Mouse (Mus musculus) MEL (cell line): ENCODE measurements around the gene A630095N17Rik.

Source experiments
- CHD2 ChIP-seq: IDR thresholded peaks from 2 replicates; pipeline ENCODE4 v1.6.1; 2011; ENCODE audit warnings: low read length, improper control_type of control experiment
- CTCF ChIP-seq, 3 experiments: IDR thresholded peaks in 2 of 3; conservative IDR thresholded peaks in 1 of 3; 2 replicates each; pipeline ENCODE4 v1.5.1; 2011 to 2012; ENCODE audit warnings: low read length in 3 of 3, low read depth in 2 of 3, mild to moderate bottlenecking in 2 of 3, improper control_type of control experiment in 1 of 3, inconsistent platforms in 1 of 3, mixed read lengths in 1 of 3, moderate library complexity in 1 of 3; ENCODE audit not compliant: control insufficient read depth in 1 of 3, insufficient read depth in 1 of 3, poor library complexity in 1 of 3, severe bottlenecking in 1 of 3
- EP300 ChIP-seq, 2 experiments: IDR thresholded peaks; 2 replicates each; pipeline ENCODE4 v1.6.1; 2011; ENCODE audit warnings: improper control_type of control experiment in 2 of 2, low read length in 2 of 2, low read depth in 1 of 2, mild to moderate bottlenecking in 1 of 2
- GATA1 ChIP-seq: IDR thresholded peaks from 2 replicates; pipeline ENCODE4 v1.6.1; 2011; ENCODE audit warnings: low read depth, low read length, improper control_type of control experiment
- POLR2A ChIP-seq, 2 experiments: IDR thresholded peaks; 2 replicates each; pipeline ENCODE4 v1.6.1; 2011 to 2012; ENCODE audit warnings: low read length in 2 of 2, mild to moderate bottlenecking in 2 of 2, control low read depth in 1 of 2, improper control_type of control experiment in 1 of 2, low read depth in 1 of 2, moderate library complexity in 1 of 2; ENCODE audit not compliant: control insufficient read depth in 1 of 2, insufficient read depth in 1 of 2, poor library complexity in 1 of 2

DNA sequence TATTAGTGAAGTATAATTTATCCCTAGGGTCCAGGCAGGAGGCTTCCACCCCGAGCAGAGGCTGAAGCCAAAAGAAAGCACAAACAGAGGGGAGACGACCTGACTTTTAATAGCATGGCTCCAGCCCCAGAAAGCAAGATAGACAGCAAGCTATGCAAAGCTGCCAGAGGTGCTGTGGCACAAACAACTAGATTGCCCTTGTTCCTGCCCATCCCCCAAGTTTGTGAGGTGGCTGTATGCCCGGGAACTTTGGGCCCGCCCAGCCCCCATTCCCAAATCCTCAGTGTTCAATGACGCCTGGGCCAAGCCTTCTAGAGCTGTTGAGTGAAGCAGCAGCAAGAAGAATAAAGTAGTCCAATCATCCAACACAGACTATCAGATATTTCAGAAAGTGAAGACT lies 17.0 kb downstream of the A630095N17Rik start:
- TF ChIP-seq CTCF (IDR thresholded peaks at IDR 0.05 in 2 of 3, conservative IDR thresholded peaks at IDR 0.05 in 1 of 3; ENCODE audit: control insufficient read depth in 1 of 3, insufficient read depth in 1 of 3, low read depth in 2 of 3, low read length in 3 of 3, poor library complexity in 1 of 3, severe bottlenecking in 1 of 3) (no peak), POLR2A (IDR thresholded peaks at IDR 0.05; ENCODE audit: control insufficient read depth in 1 of 2, insufficient read depth in 1 of 2, low read depth in 1 of 2, low read length in 2 of 2, poor library complexity in 1 of 2) (0 out of 4 replicates have a peak, but pooled peaks of 1 of the 2 experiments have one; percentile 13), GATA1 (no peak), EP300 (IDR thresholded peaks at IDR 0.05; ENCODE audit: low read depth in 1 of 2, low read length in 2 of 2) (no peak), CHD2 (no peak)
